Mouse (Mus musculus): ENCODE measurements around the gene Syap1.
"Not testable (repeated sequence)": the region's sequence is repeated elsewhere in the genome, so short reads cannot be mapped to it uniquely, and the experiment has no call there.

Syap1 gene

GRCm38 (mm10) chrX:162830313-162830712 is 57.9 kb downstream of the Syap1 start:
- DNase-seq (ENCODE audit: low read depth in 1 of 2, low spot score in 2 of 2): not testable (repeated sequence)

- no peak for DNase-seq (ENCODE audit: low read depth in 1 of 2, low spot score in 2 of 2)
Observed at GRCm38 (mm10) chrX:162829741-162830140, 58.5 kb downstream of the Syap1 start.

GRCm38 (mm10) chrX:162829203-162829708 is 59.0 kb downstream of the Syap1 start, which contains the start of gene Txlng:
Gene Txlng, minus strand, starts transcription at chrX:162829454.
- peak; percentile 88 to 90 for DNase-seq (ENCODE audit: low read depth in 1 of 2, low spot score in 2 of 2)

- DNase-seq (ENCODE audit: low read depth in 1 of 2, low spot score in 2 of 2): no peak
Observed at GRCm38 (mm10) chrX:162828783-162829182, 59.5 kb downstream of the Syap1 start.

GRCm38 (mm10) chrX:162828016-162828415 is 60.2 kb downstream of the Syap1 start:
- DNase-seq (ENCODE audit: low read depth in 1 of 2, low spot score in 2 of 2): no peak
